Mouse (Mus musculus): ENCODE measurements around the gene Olfr1346. TPM values are rescaled to one million over a fixed set of nuclear protein-coding genes. Genes with fewer than 3 reads are reported as not detected.

Olfr1346 gene
- polyA plus RNA-seq (2012; rRNA removed) (not detected in 2 replicates), polyA plus RNA-seq (2014; fragmentation: Nextera tagmentation; extraction: Ambion mirVana) (not detected in 2 replicates)

DNA sequence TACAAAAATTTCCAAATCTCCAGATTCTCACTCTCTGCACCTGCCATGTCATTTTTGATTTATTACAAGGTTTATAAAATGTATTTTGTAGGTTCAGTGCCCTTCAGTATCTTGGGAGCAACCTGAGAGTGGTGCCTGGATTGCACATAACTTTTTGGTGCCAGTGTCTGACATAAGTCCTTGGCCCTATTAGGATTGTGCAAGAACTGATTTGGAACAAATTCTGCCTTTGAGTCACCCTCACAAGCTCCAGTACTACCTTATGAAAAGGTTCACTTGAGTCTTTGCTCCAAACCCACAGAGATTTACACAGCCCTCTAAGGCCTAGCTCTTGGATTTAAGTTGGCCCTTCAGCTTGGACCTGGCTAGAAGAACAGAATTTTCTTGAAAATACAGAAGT, at the start of gene Olfr1346:
Gene Olfr1346, plus strand, starts transcription at position 151 of the 400 bp plus-strand sequence.
- Histone ChIP-seq H3K9ac (ENCODE audit: low read depth, low read length, severe bottlenecking) (no peak within 1 kb of the TSS), H3K9me3 (ENCODE audit: control insufficient read depth, low read length) (no peaks in the 10 kb centered on the region), H3K27me3 (ENCODE audit: control insufficient read depth, insufficient read depth, low read length) (no peaks in the 10 kb centered on the region), H3K4me3 (replicated peaks; ENCODE audit: low read length) (no peak within 1 kb of the TSS), H3K36me3 (ENCODE audit: control insufficient read depth, insufficient read depth, low read length) (no peaks in the 10 kb centered on the region), H3K4me2 (replicated peaks; ENCODE audit: low read depth, low read length, severe bottlenecking) (no peak within 1 kb of the TSS), H3K27ac (replicated peaks; ENCODE audit: low read depth, low read length) (no peak within 1 kb of the TSS), H3K4me1 (ENCODE audit: control insufficient read depth, insufficient read depth, low read length) (no peaks in the 10 kb centered on the region)
- DNase-seq (ENCODE audit: low spot score): no peak
- no peak for TF ChIP-seq POLR2A (IDR thresholded peaks at IDR 0.05; ENCODE audit: borderline replicate concordance, extremely low read depth, insufficient read depth, insufficient read length)
- ATAC-seq (ENCODE audit: low FRiP score, low read depth): no peak

DNA sequence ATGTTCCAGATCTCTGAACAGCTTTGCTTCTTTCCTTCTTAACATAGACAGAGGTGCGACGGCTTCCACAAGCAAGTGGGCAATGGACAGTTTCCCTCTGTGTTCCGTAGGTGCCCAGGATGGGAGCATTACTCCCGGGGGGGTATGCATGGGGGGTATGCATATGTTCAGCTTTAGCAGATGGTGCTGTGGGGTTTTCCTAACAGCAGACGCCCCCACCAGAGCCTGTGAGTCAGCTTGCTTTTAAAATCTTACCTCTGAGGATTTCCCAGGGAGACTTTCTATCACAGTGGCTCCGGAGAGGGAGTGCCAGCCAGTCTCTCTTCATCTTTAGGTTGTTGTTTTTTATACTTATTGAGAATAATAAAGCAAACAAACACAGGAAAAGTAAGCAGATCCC, 47.0 kb upstream of the Olfr1346 start:
- H3K4me3 ChIP-seq (replicated peaks; ENCODE audit: low read length): no peak overlapping the region
- H3K27me3 ChIP-seq (ENCODE audit: control insufficient read depth, insufficient read depth, low read length): no peaks in the 10 kb centered on the region
- no peaks in the 10 kb centered on the region for H3K36me3 ChIP-seq (ENCODE audit: control insufficient read depth, insufficient read depth, low read length)
- ATAC-seq (ENCODE audit: low FRiP score, low read depth) (no peak), DNase-seq (ENCODE audit: low spot score) (no peak)
- H3K4me1 ChIP-seq (ENCODE audit: control insufficient read depth, insufficient read depth, low read length): no peaks in the 10 kb centered on the region
- no peak overlapping the region for H3K4me2 ChIP-seq (replicated peaks; ENCODE audit: low read depth, low read length, severe bottlenecking)
- H3K9ac ChIP-seq (ENCODE audit: low read depth, low read length, severe bottlenecking): no peak overlapping the region
- WGBS: 67% methylated on average over 6 of the region's 6 CpGs
- TF ChIP-seq POLR2A (IDR thresholded peaks at IDR 0.05; ENCODE audit: borderline replicate concordance, extremely low read depth, insufficient read depth, insufficient read length): no peak
- H3K27ac ChIP-seq (replicated peaks; ENCODE audit: low read depth, low read length): no peak overlapping the region
- H3K9me3 ChIP-seq (ENCODE audit: control insufficient read depth, low read length): no peaks in the 10 kb centered on the region

DNA sequence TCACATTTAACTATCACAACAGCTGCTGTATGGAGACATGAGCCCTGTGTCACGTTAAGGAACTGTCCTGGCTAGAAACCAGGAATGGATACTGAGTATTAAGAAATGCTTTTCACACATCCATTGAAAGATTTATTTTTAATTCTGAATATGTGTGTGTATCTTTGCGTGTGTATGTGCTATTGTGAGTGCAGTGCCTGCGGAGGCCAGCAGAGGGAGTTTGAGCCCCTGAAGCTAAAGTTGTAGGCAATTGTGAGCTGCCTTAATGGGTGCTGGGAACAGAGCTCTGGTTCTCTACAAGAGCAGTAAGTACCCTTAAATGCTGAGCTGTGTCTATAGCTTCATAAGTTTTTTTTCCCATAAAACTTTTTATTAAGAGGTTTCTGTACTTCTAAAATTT, 37.5 kb upstream of the Olfr1346 start:
- WGBS: 82% methylated on average over 3 of the region's 3 CpGs
- Histone ChIP-seq H3K4me3 (replicated peaks; ENCODE audit: low read length) (no peak overlapping the region), H3K9me3 (ENCODE audit: control insufficient read depth, low read length) (peaks cover 4% of the 10 kb centered on the region; the same call in 1 of the 2 replicates), H3K9ac (ENCODE audit: low read depth, low read length, severe bottlenecking) (no peak overlapping the region), H3K27me3 (ENCODE audit: control insufficient read depth, insufficient read depth, low read length) (no peaks in the 10 kb centered on the region), H3K4me1 (ENCODE audit: control insufficient read depth, insufficient read depth, low read length) (no peaks in the 10 kb centered on the region), H3K4me2 (replicated peaks; ENCODE audit: low read depth, low read length, severe bottlenecking) (no peak overlapping the region), H3K36me3 (ENCODE audit: control insufficient read depth, insufficient read depth, low read length) (no peaks in the 10 kb centered on the region), H3K27ac (replicated peaks; ENCODE audit: low read depth, low read length) (no peak overlapping the region)
- TF ChIP-seq POLR2A (IDR thresholded peaks at IDR 0.05; ENCODE audit: borderline replicate concordance, extremely low read depth, insufficient read depth, insufficient read length): no peak
- ATAC-seq (ENCODE audit: low FRiP score, low read depth): no peak
- DNase-seq (ENCODE audit: low spot score): no peak

DNA sequence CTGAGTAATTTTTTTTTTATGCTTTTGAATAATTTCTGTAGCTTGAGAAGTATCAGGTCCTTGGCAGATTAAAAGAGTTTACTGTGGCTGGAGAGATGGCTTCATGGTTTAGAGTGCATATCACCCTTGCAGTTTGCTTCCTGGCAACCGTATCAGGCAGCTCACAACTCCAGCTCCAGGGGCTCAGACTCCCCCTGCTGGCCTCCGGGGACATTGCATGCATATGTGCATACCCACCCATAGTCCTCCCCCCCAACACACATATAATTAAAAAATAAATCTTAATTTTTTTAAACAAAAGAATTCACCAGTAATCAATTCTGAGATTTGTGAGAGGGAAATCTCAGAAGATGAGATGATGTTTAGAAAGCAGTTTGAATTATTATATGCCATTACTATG, 36.6 kb upstream of the Olfr1346 start:
- no peaks in the 10 kb centered on the region for H3K27me3 ChIP-seq (ENCODE audit: control insufficient read depth, insufficient read depth, low read length)
- no peak for ATAC-seq (ENCODE audit: low FRiP score, low read depth)
- TF ChIP-seq POLR2A (IDR thresholded peaks at IDR 0.05; ENCODE audit: borderline replicate concordance, extremely low read depth, insufficient read depth, insufficient read length): no peak

DNA sequence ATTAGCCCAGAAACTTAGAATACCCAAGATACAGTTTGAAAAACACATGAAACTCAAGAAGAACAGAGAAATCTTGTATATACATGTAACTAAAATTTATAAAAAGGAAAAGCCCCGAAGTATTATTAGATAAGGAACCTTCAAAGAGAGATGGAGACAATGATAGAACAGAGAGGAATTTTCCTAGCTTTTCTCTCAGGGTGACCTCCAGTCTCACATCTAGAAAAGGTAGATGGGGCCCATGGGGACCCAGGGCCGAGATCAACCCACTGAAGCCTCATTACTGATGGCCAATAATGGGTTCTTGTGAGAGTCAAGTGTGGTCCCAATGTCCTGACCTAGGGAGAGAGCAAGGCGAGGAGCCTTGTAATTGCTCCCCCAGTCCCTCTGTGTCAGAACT, 28.5 kb upstream of the Olfr1346 start, which contains the start of gene Olfr1344:
Gene Olfr1344, plus strand, starts transcription at position 301 of the 400 bp plus-strand sequence.
- no peaks in the 10 kb centered on the region for H3K4me1 ChIP-seq (ENCODE audit: control insufficient read depth, insufficient read depth, low read length)
- DNase-seq (ENCODE audit: low spot score) (no peak), ATAC-seq (ENCODE audit: low FRiP score, low read depth) (no peak)
- no peaks in the 10 kb centered on the region for H3K36me3 ChIP-seq (ENCODE audit: control insufficient read depth, insufficient read depth, low read length)
- no peak for TF ChIP-seq POLR2A (IDR thresholded peaks at IDR 0.05; ENCODE audit: borderline replicate concordance, extremely low read depth, insufficient read depth, insufficient read length)
- H3K9ac ChIP-seq (ENCODE audit: low read depth, low read length, severe bottlenecking): no peak within 1 kb of the TSS
- no peaks in the 10 kb centered on the region for H3K9me3 ChIP-seq (ENCODE audit: control insufficient read depth, low read length)
- no peaks in the 10 kb centered on the region for H3K27me3 ChIP-seq (ENCODE audit: control insufficient read depth, insufficient read depth, low read length)
- H3K27ac ChIP-seq (replicated peaks; ENCODE audit: low read depth, low read length): no peak within 1 kb of the TSS
- no peak within 1 kb of the TSS for H3K4me2 ChIP-seq (replicated peaks; ENCODE audit: low read depth, low read length, severe bottlenecking)
- no peak within 1 kb of the TSS for H3K4me3 ChIP-seq (replicated peaks; ENCODE audit: low read length)
- 82% methylated on average over 3 of the region's 3 CpGs for WGBS

More for the DNA sequence above, 36.6 kb upstream of the Olfr1346 start:
- H3K4me1 ChIP-seq (ENCODE audit: control insufficient read depth, insufficient read depth, low read length): no peaks in the 10 kb centered on the region
- H3K4me2 ChIP-seq (replicated peaks; ENCODE audit: low read depth, low read length, severe bottlenecking): no peak overlapping the region
- 42% methylated on average over 2 of the region's 2 CpGs for WGBS
- H3K4me3 ChIP-seq (replicated peaks; ENCODE audit: low read length): no peak overlapping the region
- H3K9ac ChIP-seq (ENCODE audit: low read depth, low read length, severe bottlenecking): no peak overlapping the region
- H3K36me3 ChIP-seq (ENCODE audit: control insufficient read depth, insufficient read depth, low read length): no peaks in the 10 kb centered on the region
- DNase-seq (ENCODE audit: low spot score): no peak
- H3K9me3 ChIP-seq (ENCODE audit: control insufficient read depth, low read length): peaks cover 4% of the 10 kb centered on the region; the same call in 1 of the 2 replicates
- H3K27ac ChIP-seq (replicated peaks; ENCODE audit: low read depth, low read length): no peak overlapping the region

DNA sequence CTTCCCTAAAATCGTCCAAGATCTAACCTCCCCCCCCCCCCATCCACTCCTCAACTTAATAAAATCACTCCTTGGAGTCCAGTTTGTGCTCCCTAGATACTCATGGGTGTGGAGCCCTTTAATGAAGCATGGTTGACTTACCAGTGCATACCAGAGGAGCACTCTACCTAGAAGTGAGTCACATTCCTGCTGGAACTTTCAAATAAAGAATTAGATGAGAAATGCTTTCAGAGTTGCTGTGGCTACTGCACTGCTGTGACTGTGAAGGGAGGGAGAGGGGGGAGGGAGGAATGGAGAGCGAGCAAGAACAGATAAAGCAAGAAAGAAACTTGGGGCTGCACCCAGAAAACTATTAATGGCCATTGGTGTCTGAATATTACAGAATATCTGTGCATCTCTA, 25.7 kb upstream of the Olfr1346 start:
- no peak overlapping the region for H3K27ac ChIP-seq (replicated peaks; ENCODE audit: low read depth, low read length)
- no peaks in the 10 kb centered on the region for H3K4me1 ChIP-seq (ENCODE audit: control insufficient read depth, insufficient read depth, low read length)
- no peaks in the 10 kb centered on the region for H3K27me3 ChIP-seq (ENCODE audit: control insufficient read depth, insufficient read depth, low read length)
- no peaks in the 10 kb centered on the region for H3K9me3 ChIP-seq (ENCODE audit: control insufficient read depth, low read length)
- no peak overlapping the region for H3K9ac ChIP-seq (ENCODE audit: low read depth, low read length, severe bottlenecking)
- no peak overlapping the region for H3K4me3 ChIP-seq (replicated peaks; ENCODE audit: low read length)
- no peak for TF ChIP-seq POLR2A (IDR thresholded peaks at IDR 0.05; ENCODE audit: borderline replicate concordance, extremely low read depth, insufficient read depth, insufficient read length)
- no peak overlapping the region for H3K4me2 ChIP-seq (replicated peaks; ENCODE audit: low read depth, low read length, severe bottlenecking)
- DNase-seq (ENCODE audit: low spot score) (no peak), ATAC-seq (ENCODE audit: low FRiP score, low read depth) (no peak)
- WGBS: 70% methylated on average over 2 of the region's 2 CpGs
- no peaks in the 10 kb centered on the region for H3K36me3 ChIP-seq (ENCODE audit: control insufficient read depth, insufficient read depth, low read length)

Measured in limb, embryonic 14.5 days (tissue).